Mouse (Mus musculus) 3T3-L1 (cell line): ENCODE measurements around the gene Prr15l.
A peak's percentile ranks its signal among the peaks of the same experiment; 100 is the strongest.

Experiments used
- DNase-seq: peaks from one replicate; pipeline ENCODE4 v3.0.0-alpha.2; 2015; ENCODE audit warnings: low read depth, low spot score

Prr15l gene

DNA sequence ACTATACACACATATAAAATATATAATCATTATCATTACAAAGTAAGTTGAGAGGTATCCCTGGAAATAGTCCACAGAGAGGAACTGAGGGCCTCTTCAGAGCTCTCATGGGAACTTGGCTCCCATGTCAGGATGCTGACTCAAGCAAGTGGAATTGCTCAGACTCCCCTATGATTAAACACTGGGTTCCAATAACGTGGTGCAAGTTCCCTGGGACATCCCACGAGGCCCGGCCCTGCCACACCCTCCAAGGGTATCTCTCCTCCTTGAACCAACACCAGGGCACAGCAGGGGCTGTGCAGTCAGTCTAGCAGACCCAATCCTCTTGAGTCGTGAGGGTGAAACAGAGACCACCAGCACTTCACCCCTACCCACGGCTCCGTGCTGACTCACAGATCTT lies 8.9 kb upstream of the Prr15l start:
- peak; percentile 85 for DNase-seq

DNA sequence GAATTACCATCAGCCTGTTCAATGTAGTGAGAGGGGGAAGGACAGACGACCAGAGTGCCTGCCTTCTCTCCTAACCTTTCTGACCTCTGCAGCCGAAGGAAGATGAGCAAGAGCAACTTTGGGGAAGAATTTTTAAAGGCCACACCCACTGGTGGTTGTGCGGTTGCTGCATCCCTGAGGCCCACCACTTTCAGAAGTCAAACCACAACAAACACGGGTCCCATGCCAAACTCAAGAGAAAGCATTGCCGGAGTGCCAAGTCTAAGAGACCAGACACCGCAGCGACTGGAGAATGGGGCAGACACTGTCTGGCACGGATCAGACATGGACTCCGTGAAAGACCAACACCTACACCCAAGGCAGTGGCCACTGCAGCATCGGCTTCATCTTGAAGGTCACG lies 3.0 kb upstream of the Prr15l start:
- no peak for DNase-seq

DNA sequence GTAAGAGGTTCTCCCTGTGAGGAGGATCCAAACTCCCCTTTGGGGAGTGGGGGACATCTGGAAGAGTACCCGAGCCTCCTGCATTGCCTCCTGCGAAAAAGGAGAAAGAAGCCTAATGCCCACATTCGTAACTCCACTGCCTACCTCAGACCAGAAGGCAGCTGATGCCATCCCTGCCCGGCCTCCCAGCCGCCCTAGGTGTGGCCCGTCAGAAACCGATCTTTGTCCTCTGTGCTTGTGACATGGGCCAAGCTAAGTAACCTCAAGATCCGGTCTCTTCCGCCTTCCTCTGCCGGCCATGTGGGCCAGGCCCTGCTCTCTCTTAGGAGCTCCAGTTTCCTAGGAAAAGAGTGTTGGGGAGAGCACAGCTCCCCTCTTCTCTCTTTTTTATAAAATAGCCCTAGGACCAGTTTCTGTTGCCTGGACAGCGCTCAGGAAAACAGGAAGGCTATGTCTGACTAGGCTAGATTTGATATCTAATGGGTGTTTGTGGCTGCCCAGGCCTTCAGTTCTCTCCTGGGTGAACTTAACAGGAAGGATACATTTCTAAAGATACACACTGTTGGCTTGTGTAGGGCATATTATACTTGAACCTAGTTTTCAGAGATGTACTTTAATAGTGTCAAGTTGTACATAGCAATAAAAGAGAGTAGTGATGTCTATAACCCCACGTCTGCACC lies 2.3 kb upstream of the Prr15l start:
- no peak for DNase-seq

DNA sequence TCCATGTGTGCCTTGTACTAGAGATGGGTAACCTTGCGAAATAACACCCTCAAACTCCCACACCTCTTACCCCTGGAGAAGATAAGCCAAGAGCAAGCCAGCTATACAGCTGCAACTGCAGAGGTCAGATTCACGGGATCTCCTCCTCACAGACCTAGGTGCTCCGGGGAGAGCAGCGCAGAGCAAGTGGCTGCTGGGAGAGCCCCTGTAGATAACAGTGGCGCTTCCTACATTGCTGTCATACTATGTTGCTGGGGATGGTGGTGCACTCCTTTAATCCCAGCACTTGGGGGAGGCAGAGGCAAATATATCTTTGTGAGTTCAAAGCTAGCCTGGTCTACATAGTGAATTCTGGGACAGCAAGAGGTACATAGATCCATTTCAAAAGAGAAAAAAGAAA lies 1.3 kb upstream of the Prr15l start:
- no peak for DNase-seq

DNA sequence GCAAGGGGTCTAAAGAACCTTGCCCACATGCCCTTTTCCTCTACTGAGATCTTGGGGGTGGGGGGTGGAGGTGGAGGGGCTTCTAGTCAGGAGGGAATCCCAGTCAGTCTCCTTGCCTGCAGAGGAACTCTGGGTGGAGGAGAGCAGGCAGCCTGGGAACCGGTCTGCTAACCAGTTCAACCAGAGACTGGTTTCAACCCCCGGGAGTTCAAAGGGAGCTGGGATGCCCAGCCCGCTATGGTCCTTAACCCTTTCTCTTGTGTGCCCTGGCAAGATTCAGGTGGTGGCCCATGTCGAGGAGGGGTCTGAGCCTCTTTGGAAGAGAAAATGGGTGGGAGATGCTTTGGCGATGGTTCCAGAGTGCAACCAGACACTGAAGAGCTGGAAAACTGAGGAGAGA lies 787 bp downstream of the Prr15l start:
- DNase-seq = no peak

DNA sequence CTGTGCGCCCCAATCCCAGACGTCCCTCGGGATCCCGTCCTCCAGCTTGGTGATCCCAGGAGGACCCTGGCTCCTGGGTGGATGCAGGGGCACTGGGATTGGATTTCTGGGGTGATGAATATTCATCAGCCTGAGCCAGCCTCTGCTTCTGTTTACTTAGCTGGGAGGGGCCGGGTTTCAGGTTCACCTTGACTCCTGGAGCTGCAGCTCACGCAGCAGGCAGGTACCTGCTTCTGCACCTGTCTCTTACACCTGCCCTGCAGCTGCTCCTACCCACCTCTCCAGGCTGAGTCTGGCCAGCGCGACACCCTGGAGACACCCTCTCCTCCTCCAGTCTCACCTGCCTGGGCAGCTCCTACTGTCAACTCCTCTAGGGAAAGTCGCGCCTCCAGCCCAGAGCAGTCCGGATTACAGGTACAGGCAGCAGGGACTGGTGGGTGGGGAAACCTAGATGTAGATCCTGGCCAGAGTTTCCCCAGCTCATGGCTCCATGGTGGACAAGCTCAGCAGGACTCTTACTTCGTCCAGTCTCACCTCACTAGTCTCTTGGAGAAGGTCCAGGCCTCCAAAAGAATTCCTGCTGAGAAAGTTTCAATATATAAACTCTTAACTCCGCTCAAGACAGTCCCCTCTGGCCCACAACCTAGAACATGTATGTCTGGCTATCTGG lies 1.3 kb downstream of the Prr15l start:
- DNase-seq = no peak

DNA sequence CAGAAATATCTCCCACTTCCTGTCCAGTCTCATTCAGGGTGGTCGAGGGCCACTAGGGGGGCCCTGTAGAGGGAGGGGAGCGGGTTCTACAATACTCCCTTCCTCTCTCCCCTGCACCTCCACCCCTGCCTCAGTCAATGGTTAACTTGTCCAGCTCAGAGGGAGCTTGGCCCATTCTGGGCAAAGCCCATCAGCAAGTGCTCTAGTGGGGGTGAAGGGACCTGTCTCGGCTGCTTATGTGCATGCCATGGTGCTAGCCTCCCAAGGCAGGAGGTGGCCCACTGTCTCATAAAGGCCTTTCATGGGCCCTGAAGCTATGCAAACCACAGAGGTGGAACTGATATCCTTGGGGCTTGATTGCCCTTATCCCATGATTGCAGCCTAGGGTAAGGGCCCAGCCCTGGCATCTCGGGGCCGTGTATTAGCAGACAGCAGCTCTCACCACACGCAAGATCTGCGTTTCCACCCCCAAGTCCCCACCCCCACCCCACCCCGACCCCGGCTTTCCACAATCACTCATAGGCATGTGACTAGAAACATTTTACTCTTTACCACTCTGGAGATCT lies 1.9 kb downstream of the Prr15l start:
- DNase-seq = no peak

DNA sequence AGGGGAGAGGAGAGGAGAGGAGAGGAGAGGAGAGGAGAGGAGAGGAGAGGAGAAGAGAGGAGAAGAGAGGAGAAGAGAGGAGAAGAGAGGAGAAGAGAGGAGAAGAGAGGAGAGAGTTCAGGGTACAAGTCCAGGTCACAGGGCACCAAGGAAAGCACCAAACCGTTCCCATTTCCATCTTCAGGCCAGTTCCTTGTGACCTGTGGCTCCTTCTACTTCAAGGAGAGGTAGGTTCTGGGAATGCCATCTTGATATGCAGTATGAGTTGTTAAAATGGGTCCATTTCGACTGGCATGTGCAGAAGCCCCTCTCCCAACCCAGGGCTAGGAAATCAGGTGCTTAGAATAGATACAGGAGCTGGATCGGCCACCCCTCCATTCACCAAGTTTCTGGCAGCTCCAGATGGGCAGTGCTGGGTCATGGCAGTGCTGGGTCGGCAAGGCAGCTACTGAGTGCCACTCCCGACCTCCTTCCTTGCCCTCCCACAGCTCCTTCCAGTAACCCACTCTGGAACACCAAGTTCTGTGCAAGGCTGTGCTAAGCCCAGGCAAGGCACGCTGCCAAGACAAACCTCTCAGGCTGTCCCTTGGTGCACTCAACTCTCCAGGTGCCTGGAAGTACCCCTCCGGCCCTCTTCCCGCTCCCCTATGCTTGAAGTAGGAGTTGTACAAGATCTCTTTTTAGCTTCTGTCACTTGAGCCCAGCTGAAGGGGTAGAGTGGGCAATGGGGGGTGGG lies 3.6 kb downstream of the Prr15l start:
- no peak for DNase-seq

DNA sequence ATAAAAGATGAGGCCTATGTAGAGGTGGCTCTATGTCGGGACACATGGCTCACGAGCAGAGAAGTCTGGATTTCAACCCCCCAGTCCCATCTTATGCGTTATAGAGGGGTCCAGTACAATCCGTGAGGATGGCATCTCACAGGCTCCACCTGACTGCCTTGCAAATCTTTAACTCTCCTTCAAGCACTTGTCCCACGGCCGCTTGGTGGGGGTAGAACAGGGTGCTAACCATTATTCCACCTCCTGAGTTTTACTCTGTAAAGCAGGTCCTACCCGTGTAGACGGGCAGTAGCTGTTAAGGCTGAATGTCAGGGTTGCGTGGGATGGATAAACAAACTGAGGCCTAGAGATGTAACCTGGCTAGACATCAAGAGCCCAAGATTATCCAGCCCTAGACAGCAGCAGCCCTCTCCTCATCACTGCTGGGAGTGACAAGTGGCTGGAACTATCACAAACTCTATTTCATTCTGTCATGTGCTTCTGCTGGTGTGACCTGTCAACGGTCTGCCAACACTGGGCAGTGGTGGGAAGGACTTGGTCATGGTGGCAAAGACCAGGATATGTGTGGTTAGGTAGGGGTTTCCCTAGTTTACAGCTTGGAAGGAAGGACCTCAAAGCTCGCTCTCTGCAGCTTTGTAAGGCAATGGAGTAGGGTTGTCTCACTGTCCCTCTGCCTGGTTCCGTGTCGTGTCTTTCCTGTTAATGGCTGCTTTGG lies 5.8 kb downstream of the Prr15l start:
- DNase-seq = no peak

DNA sequence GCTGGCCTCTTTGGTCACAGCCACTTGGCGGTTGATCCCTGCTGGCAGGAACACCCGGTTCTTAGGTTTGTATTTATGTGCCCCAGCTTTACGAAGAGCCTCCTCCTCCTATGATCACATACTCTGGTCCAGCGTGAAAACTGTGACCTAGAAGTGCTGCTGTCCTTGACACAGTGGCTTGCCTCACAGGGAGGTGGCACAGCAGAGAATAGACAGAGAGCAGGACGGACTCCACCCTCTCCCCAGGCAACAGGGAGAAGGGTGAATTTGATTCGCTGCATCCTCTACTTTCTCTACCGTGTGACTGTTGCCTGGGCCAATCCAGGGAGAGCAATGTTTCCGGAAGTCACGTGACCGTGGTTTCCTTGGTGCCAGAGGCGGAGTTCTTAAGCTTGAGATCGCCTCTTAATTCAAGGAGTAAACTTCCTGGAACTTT lies 7.0 kb downstream of the Prr15l start:
- peak; percentile 57 for DNase-seq

DNA sequence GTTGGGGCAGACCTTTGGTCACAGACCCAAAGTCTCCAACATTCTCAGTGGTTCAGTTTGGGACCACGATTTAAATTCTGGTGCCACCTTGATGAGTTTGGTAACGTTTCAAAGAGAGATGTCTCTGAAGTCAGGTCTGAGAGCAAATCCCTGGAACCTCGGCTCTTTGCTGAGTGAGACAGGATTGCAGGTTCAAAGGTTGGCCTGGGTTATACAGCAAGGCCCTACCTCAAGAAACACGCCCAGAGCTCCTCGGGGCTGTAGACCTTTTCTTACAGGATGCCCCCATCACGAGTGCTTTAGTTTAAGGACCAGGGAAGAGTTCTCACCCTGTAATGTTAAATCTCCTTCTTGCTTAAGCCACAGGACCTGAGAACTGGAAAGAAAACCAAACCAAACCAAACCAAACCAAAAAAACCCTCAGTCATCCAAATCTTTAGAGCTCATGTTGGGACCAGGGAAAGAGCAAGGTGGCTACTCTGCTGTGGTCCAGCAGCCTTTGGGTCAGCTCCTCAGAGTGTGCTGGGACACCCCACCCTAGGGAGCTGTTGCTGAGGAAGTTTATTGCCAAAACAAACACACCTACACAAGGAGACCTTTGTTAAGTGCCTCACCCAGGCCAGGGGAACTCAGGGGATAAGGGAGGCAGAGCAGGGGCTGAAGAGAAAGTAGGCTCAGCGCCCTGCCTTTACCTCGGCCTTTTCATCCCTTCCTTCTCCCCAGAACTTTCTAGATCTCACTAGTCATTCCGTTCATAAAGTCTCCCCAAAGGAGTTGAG lies 8.2 kb downstream of the Prr15l start:
- no peak for DNase-seq

DNA sequence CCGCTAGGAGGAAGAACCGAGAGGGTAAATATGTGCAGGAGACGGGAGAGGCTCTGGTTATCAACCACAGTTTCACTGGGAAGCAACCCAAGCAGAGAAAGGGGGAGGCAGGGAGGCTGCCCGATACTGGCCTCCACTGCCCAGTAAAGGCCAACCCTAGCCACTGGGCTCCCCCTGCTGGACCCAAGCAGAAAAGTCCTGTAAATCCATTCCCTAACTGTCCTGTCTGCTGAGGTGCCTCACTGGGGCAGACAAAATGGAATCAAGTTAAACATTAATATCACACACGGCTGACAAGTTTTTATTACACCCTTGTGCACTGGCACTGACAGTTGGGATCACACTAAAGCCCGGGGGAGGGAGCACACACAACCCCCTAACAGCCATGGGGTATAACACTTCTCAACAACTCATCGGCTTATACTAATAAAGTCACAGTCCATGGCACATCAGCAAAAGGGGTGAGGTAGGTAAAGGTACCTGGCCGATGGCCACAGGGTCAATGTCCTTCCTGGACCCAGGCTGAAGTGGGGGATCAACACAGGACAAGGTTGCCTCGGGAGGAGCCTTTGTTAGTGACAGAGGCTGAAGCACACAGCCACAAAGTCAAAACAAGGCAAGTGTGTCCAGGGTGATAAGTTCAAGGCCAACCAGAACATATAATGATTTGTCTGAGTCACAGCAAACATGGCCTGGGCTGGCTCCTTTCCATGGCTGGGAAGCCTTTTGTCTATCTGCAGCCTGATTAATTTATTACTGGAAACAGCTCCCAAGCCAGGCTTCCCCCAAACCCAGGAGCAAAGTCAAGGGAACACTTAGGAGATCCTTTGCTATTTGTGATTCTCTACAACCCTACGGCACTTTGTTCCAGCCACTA lies 9.9 kb downstream of the Prr15l start:
- peak; percentile 87 for DNase-seq

DNA sequence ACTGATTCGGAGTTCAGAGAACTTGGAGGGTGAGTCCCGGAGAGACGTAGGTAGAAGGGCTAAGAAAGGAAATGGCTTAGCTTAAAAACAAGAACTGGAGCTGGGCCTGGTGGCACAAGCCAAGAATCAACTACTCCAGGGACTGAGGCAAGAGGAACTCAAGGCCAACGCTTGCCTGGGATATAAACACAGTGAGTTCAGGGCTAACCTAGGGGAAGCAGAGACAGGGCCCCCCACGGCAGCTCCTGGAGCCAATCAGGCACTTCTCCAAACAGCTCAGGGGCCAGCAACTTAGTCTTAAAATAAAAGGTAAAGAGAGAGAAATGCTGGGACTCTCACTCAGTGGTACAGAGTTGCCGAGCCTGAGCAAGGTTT lies 10.5 kb downstream of the Prr15l start:
- DNase-seq = no peak

DNA sequence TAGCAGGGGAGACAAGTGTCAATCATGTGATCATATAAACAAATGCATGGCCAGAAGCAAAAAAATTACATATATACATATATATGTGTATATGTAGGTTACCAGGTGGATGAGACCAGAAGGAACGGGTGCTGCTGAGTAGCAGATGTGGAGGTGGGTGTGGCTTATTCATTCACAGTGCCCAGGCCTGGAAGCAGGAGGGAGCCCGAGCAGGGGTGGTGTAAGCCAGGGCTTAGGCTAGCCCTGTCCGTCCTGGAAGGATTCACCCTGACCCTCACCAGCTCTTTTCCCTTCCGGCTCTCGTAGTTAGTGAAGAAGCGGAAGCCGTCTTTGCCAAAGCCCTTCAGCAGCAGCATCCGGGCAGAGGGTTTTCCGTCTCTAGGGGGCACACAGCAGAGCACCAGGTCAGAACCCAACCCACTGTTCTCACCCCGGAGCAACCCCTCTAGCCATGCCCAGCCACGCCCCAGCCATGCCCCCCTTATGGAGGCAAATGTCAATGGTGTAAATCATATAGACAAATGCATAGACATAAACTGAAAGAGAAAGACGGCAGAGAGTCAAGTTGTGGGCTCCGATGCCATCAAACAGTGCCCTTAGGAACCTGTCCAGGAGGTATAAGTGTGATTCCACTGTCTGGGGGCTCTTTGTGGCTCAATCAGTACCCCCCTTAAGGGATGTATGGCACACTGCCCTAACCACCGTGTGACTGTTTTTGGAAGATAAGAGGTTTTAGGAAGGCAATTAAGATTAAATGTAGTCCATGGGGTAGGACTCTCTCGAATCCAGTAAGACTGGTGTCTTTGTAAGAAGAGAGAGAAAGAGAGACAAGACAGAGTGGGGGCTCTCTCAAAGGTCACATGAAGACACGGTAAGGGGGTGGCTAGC lies 12.9 kb downstream of the Prr15l start:
- no peak for DNase-seq

DNA sequence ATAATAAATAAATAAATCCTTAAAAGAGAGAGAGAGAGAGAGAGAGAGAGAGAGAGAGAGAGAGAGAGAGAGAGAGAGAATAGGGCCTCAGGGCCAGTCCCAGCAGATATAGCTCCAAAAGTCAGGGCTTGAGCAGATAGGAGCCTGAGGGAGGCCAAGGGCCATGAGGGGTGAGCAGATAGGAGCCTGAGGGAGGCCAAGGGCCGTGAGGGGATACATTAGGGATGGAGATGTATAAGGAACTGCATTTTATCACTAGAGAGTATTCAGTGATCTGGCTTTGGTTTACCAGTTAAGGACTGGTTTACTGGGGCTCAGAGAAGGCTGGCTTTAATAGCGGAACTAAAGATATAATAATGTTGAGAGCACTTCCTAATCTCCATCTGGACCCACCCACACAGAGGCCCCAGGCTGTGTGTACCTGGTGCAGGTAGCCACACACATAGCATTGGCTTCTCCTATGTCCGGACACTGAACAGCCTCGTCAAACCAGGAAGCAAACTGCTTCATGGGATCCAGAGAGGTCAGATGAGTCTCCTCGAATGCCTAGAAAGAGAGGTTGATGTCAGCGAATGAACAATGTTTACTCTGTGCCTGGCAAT lies 14.2 kb downstream of the Prr15l start:
- no peak for DNase-seq

DNA sequence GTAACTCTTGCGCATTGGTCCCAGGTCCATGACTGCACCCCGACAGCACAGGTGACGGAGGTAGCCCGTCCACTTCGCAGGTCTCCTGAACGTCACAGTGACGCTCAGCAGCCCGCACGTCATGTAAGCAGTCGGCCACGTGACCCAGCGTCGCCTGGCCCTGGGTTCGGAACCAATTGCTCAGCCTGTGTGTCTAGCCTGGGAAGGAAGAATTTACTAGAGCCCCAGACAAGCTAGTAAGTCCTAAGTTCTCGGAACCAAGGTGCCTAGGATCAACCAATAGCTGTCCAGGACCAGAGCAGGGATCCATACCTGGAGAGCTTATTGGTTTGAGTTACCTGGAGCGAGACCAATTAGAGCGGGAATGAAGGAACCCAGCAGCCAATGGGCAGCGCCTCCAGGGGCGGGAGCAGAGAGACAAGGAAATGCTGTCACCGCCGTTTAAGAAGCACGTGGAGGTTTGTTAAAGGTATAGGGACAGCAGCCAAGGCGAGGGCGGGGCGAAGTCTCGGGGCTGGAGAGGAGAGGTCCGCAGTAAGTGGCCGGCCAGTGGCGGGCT lies 15.9 kb downstream of the Prr15l start, which contains the start of gene Pnpo:
Gene Pnpo (minus strand): TSS at position 241 of the 559 bp plus-strand sequence.
- peak; percentile 99 for DNase-seq

DNA sequence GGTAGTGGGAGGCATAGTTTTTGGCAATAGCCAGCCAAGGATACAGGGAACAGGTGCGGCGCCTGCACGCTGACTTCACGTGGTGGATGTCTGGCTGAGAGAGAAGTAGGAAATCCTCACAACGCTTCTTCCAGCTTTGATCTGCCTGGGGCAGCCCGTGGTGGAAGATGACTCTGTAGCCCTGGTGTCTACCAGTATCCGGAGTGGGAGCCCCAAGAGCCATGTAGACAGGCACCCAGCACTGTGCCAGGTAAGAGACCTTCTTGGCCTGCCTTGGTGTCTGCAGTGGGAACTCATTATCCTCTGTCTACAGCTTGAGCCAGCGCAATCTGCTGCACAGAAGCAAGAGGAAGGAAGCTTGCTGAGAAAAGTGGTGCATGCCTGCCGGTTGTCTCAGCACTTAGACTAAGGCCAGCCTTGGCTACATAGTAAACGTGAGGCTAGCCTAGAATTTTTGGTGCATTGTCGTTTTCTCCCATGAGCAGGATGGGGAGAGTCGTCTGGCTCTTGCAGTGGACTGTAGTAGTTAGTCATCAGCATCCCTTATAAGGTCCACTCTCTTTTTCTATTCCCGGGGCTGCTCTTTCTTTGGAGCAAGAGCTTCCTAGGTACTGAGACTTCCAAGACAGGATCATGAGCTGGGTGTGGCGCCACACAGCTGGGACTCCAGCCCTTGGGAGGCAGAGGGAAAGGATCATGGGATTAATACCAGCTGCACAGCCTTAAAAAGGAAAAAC lies 17.1 kb downstream of the Prr15l start:
- DNase-seq = no peak

DNA sequence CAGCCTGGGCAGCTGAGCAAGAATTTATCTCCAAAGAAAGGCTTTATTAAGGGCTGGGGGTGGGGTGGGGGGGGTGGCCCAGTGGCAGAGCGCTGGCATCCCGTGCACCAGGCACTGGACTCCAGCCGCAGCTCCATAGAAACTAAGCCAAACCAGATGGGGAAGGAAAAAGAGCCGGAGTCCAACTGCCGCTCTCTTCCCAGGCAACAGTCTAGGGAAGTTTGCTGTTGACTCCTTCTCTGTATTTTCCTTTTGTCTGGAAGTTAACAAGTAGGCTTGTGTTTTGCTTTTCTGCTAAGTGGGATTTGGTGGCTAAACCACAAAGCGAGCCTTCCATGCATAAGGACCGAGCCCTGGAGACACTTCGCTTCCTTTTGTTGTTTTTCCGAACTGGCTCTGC lies 18.6 kb downstream of the Prr15l start:
- DNase-seq = no peak
